Mouse (Mus musculus) megakaryocyte, adult 5-6 weeks (primary cell): ENCODE measurements around the gene Nfix. TPM values are rescaled to one million over a fixed set of nuclear protein-coding genes. Genes with fewer than 3 reads are reported as not detected.
A peak's percentile ranks its signal among the peaks of the same experiment; 100 is the strongest.
"Not testable (repeated sequence)": the region's sequence is repeated elsewhere in the genome, so short reads cannot be mapped to it uniquely, and the experiment has no call there.

ENCODE experiments used
- ATAC-seq: 2 replicates; pipeline ENCODE4 v1.8.0; 2016; ENCODE audit warnings: mild to moderate bottlenecking, inconsistent platforms; ENCODE audit not compliant: poor library complexity, severe bottlenecking
- total RNA-seq, 2 experiments: library from RNA; stranded (forward) in 1 of 2; stranded (reverse) in 1 of 2; fragments of 153-499, 151-499 nt in 1 of 2; fragments of 221-1000, 200-1000 nt in 1 of 2; gene quantifications; 2 replicates each; pipeline versions ENCODE4 v1.2.3 to v1.2.4; 2015 to 2017

Gene Nfix
- total RNA-seq, 2 experiments from 2014 or later, result 7.7 to 23.8 TPM

DNA sequence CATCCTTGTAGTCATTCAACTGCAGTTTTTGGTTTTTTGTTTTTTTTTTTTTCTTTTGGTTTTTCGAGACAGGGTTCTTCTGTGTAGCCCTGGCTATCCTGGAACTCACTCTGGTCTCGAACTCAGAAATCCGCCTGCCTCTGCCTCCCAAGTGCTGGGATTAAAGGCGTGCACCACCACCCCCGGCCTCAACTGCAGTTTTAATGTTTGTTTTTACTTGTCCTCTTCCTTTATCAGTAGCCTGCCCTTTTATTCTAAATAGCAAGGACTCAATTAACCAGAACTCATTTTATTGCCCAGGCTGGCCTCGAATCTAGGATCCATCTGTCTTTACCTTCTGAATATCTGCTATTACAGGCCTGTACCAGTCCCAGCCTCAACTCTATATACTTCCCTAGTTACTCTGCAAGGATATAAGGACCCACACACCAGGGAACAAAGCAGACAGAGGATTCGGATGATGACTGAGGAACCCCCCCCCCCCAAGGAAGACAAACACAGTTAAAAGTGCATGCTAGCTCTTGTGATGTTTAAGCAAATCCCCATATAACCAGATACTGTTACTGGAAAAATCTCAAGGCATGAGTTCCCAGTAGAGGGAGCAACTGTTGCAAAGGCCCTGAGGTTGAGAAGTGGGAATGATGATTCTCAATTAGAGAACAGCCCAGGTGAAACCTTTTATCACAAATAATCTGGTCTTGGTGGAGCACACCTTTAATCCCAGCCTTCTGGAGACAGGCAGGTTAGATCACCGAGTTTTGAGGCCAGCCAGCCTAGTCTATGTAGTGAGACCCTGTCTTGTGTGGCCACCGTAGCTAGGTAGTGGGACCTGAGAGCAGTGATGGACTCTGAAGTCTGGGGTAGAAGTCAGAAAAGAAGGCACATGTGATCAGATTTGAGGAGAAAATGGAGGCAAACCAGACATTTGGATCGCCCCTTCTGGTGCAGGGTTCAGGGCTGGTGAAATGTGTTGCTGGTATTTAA is 32.9 kb upstream of the Nfix start:
- no peak for ATAC-seq

DNA sequence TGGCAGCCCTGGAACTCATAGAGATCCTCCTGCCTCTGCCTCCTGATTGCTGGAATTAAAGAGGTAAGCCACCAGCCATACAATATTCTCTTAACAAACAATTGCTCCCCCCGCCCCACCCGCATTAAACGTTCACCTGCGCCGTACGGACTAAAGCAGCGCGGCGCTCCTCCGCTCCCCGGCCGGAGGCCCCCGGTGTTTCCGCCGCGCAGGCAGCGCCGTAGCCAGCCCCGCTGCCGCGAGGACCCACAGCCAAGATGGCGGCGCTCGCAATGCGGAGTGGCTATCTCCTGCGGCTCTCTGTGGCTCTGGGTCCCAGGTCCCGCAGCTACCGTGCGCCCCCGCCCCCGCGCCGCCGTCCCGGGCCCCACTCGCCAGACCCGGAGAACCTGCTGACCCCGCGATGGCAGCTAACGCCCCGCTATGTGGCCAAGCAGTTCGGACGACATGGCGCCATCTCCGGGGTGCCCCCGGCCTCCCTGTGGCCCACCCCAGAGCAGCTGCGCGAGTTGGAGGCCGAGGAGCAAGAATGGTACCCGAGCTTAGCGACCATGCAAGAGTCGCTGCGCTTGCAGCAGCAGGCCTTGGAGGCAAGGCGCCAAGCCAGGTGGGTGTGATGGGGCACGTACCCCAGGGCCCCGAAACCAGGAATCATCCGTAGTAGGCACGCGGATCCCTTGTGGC is 32.0 kb upstream of the Nfix start:
- ATAC-seq, result peak; percentile 96

DNA sequence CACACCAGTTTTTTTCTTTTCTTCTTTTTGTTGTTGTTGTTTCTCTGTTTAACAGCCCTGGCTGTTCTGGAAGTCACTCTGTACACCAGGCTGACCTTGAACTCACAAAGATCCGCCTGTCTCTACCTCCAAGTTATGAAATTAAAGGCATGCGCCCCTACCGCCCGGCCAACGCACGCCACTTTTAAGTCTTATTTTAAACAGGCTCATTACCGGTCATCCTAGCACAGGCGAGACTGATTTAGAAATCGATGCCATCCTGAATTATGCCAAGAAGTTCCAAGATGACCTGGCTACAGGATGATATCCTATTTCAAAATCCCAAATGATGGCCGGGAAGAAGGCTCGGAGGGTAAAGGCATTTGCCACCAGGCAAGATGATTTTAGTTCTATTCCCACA is 31.3 kb upstream of the Nfix start, which contains the start of gene Gadd45gip1:
Gene Gadd45gip1 (plus strand): TSS at position 33 of the 400 bp plus-strand sequence.
- ATAC-seq, result peak; percentile 92

DNA sequence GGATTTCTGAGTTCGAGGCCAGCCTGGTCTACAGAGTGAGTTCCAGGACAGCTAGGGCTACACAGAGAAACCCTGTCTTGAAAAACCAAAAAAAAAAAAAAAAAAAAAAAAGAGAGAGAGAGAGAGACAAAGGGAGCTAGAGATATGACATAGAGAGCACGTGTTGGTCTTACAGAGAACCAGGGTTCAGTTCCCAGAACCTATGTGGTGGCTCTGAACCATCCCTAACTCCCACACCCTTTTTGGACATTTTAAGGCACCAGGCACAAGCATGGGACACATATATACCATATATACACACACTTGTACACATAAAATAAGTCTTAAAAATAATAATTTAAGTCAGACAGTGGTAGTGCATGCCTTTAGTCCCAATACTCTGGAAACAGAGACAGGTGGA is 26.4 kb upstream of the Nfix start:
- ATAC-seq, result not testable (repeated sequence)

DNA sequence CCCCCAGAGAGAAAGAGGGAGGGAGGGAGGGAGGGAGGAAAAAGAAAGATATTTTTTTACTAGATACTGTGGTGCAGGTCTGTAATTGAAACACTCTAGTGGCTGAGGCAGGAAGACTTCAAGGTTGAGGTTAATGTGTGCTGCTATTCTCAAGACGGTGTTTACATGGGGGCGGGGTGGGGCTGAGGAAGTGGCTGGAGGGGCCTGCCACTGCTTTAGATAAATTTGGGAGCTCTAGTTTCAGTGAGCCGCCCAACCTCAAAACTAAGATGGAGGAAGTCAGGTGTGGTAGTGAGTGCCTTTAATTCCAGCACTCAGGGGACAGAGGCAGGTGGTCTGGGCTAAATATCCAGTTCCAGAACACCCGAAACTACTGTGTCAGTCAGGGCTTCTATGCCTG is 25.5 kb upstream of the Nfix start:
- peak; percentile 62 for ATAC-seq

DNA sequence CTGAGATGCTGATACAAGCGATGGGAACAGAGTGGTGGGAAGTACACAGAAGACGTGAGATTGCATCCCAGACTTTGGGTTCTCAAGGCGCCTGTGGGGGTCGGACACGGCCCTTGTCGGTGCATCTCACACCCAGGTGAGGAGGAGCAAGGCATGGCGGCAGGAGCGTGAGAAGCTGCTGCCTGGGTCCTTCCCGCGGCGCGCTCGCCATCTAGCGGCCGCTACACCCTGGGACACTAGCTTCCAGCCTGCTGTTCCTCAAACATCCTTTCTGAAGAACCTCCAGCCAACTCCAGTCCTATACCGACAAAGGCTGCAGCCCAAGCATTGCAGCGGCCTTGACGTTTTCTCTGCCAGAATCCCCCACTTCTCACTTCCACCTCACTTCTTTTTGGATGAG is 23.5 kb upstream of the Nfix start:
- peak; percentile 99 for ATAC-seq

DNA sequence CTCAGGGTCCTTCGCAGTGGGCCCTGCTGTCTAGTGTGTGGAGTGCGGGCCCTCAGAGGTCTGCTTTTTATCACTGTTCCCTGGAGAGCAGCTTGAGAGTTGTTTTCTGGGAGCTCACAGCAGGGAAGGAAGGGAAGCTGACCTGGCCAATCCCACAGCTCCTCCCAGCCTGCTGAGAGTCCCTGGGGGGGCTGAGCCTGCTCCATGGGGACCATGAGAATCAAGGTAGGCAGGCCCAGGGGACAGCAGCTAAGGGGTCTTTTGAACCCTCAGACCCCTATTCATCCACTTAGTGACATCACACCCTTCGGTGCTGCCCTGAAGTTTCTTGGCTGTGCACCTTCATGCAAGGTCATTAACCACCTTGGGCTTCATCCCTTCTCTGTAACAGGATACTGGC is 22.6 kb upstream of the Nfix start, which contains the start of gene Dand5:
Gene Dand5 (minus strand): TSS at position 101 of the 400 bp plus-strand sequence.
- ATAC-seq, result no peak

DNA sequence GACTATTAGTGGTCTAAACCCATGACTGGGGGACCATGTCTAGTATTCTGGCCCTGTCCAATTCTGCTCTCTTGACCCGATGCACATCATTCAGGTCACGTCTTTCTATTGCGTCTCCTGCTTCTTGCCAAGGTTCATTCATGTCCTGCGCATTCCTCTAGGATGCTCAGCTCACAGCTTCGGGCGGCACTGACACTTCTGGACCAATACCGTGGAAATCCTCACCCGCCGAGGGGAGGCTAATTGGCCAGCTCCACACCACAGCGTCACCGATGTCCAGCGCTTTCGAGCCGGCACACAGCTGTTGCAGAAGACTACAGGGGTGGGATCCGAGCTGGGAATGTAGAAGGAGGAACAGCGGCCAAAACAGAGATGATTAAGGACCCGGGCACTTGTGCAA is 16.0 kb upstream of the Nfix start:
- no peak for ATAC-seq

DNA sequence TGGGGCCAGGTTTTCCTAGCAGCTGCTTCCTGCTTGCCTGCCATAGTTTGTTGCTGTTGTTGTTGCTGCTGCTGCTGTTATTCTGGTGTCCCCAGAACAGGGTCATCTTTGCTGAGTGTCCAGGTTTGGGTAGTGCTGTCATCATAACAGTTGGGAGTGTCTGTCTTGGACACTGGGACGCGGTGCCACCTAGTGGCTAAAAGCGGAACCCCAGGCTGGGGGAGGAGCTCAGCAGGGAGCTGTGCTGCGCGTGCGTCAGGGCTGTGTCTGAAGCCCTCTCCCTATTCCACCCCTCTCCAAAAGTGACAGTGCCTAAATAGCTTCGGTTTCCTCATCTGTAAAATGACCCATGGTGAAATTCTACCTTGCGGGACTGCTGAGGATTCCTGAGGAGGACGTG is 15.4 kb upstream of the Nfix start:
- peak; percentile 93 for ATAC-seq

DNA sequence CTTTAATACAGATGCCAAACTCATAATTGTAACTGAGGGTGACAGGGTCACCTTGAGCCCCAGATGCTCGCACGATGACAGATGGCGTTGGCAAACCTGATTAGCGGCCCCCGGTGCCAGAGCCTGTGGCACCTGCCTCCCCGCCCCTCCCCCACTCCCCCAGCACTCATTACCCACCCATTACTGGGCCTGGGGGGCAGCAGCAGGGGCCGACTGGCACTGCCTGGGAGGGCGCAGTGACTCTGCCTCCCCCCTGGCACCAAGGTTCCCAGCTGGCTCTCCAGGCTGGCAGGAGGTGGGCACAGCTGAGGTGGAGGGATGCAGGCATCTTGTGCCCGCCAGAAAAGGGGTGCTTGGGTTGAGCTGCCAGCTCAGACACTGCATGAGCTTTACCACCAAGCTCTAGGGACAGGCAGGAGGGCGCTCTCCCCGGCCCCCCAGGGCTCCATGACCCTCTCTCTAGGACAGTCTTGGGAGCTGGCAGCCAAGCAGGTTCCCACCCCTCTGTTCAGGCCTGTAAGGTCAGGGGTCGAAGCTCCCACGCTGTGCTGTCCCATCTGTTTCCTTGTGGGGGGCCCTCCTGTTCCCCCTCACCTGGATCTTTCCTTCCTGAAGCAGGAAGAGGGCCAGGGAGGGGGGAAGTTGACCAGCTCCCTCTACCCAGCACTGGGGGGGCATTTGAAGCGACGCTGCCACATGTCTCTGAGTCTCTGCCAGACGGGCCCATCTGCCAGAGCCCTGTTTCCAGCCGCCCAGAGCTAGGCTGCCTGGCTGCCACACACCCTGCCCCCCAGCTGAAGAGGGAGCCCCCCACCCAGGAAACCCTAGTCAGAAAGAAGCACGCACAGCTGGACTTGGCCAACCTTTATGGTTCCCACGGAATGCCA is 14.7 kb upstream of the Nfix start:
- ATAC-seq, result no peak

DNA sequence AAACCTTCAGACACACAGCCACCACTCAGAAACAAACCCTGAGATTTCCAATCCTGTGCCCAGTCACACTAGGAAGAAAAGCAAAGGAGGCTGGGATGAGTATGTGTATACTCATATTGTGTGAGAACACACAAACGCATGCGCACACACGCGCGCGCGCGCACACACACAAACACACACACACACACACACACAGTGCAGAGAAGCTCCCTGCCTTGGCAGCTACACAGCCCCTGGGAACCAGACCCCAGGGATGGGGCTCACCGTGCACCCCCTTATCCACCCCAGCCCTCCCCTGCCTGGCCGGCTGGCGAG is 14.1 kb upstream of the Nfix start:
- ATAC-seq, result no peak

DNA sequence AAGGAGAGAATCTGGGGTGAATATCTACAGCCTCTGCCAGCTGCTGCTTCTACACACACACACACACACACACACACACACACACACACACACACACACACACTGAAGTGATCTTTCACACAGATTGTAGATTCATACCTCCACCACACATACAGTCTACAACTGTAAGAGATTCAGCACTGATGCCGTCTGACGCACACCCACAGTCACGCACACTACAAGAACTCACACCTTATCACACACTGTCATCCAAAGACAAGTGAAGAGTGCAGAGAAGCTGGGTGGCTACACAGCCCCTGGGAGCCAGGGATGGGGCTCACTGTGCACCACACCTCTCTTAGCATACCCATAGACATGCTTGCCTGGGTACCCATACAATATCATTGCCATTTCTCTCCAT is 13.7 kb upstream of the Nfix start:
- no peak for ATAC-seq

DNA sequence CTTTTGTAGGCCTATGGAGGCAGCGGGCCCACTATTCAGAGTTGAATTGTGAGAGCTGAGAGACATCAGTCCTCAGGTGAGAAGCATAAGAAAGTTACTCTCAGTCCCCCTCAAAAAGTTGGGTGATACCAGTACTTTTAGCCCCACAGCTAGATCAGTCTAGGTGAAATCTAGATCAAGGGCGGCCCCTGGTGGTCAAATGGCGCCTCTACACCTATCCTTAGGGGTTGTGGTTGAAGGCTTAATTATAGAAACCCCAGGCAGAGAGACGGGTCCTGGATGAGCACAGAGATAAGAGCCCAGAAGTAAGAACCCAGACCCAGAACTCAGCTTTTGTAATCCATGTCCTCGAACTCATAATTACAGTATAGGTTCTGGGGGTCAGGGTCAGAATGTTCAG is 12.9 kb upstream of the Nfix start:
- ATAC-seq, result peak; percentile 65

DNA sequence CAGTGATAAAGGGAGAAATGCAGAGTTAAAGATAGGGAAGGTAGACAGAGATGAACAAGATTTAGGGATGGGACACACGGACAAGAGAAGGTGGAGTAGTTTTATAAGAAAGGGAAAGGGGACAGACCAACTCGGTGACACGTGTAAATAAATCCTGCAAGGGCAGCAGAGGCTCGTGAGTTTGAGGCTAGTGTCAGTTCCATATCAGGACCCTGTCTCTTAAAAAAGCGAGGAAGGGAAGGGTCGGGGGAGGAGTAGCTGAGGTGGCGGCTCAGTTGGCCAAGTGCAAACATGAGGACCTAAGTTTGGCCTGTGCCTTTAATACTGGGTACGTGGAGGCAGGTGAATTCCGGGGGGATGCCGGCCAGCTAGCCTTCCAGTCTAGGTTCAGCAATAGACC is 11.2 kb upstream of the Nfix start:
- ATAC-seq, result no peak

DNA sequence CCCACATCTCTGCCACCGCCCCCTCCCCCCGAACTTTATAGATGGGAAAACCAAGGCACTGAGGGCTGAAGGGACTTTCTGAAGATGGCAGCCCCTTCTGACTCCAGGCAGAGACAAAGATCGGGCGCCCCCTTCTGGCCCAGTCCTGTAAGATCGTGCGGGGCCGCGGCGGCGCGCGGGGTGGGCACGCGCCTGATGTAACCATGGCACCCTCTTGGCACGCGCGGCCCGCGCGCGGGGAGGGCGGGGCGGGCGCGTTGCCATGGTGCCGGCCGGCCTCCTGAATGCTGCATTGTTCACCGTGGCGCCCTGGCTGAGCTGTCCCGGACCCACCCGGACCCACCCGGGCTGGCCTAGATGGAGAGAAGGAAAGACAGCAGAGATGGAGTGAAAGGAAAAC is 10.8 kb upstream of the Nfix start:
- peak; percentile 73 for ATAC-seq

DNA sequence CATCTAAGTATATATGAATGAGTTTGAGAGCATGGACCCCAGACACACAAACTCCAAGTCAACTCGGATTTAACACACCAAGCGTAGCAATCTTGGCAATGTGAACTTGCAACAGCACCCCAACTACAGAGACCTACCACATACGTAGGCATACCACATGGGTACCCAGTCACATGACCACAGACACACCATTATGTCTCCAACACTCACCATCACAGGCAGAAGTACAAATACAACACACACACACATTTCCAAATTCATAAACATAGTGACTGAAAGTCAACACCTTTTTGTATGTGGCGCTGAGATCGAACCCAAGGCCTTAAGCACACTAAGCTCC is 9.8 kb upstream of the Nfix start:
- ATAC-seq, result no peak

DNA sequence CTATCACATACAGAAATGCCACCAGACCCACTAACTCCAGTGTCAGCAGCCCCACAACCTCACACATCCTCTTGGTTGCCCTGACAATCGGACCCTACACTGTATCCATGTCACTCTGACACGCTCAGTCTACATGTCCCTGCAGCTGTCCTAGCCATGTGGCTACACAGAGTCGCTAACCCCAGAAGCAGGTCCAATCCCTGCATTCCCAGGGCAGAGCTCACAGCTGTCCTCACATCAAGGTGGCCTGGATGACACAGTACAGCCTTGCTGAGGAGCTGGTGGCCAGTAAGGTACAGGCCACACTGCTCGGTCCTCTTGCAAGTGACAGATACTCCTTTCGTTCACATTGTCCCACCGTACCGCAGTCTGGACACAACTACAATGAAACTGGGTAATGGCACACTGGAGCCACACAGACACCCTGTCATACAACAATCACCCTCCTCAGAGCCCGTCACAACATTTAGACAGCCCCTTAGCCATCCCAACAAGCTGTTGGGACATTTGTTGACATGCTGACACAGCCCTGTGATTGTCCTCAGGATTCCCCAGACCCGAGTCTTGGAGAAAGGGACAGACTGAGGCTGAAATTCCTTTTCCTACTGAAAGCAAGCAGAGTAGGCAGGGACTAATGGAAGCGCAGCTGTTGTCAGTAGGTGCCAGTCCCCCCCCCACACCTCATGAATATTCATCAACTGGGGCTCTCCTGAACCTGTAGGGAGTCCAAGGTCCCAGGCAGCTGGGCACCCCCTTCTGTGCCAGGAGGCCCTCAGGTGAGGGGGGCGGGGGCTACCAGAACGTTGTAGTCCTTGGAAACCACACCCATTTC is 9.2 kb upstream of the Nfix start:
- no peak for ATAC-seq

DNA sequence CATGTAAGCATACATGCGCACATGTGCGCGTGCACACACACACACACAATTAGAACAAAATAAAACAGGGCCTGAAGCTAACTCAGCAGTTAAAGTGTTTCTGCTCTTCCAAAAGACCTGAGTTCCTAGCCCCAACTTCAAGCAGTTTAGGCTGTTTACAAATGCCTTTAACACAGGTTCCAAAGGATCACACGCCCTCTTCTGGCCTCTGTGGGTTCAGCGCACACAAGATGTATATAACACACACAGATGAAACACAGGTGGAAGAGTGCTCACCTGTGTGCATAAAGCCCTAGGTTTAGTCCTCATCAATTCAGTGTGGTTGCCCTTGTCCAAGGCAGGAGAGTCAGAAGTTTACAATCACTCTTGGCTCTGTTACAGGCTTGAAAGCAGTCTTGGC is 5.9 kb upstream of the Nfix start:
- no peak for ATAC-seq

DNA sequence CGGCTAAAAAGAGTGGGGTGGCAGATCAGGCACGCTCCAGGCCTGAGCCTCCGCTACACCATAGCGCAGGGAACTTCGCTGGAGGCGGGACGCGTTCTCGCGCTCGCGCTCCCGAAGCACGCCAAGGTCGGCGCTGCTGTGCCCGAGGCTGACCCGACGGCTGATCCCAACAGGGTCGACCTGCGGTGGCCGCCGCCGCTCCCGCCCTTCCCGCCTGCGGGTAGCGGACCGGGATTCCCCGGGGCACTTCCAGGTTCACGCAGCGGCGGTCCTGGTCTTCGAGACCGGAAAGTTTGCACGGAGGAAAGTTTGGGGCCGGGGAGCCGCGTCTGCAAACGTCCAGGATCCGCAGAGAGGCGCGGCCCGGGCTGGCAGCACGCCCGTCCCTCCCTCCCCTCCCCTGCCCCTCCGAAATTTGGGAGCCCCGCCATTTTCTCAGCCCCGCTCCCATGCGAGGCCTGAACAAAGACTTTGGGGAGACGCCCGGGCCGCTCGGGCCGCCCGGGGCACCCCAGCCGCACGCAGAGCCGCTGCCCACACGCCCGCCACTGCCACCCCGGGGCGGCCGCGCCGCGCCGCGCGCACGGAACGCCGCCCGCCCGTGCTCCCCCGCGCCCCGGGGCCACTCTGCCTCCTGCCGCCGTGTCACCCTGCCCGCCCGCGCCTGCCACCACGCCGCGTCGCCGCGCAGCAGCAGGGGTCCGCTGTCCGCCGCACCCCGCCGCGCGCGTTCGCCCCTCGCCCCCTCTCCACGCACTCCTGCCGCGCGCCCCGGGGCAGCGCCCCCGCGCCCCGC is 810 bp downstream of the Nfix start:
- ATAC-seq, result peak; percentile 57
